In the genomic region with DNA sequence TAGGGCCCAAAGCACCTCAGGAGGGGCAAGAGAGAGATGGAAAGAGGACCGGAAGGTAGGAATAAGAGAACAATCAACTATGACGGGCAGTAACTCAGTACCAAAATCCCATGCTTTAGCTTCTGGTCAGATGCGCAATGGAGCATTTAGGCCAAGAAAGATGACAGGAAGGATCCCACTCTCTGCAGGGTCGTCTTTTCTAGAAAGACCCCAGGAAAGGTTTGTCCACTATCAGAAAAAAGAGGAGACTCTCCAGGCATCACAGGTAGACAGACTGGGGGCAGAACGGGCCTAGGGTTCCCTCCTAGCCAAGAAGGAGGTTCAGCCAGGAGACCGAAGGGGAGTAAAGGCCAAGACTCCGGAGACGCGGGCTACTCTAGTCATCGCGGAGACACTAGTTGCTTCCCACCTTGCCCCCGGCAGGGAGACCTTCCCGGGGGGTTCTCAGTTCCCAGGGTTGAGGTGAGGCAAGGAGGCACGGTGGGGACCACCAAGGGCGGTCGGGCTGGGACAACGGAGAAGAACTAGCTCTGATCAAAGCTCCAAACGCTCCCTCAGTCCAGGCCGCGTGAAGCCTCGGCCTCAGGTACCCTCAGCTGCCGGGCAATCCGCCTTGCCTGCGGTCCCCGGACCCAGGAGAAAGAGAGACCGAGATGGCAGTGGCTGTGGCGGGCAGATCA, we compare ENCODE assay signal across 8 mouse cellular contexts. TPM values are rescaled to one million over a fixed set of nuclear protein-coding genes. Genes with fewer than 3 reads are reported as not detected.
DNase-seq lines count a peak whose midpoint lies in the region; ATAC-seq and TF ChIP-seq lines count a peak whose summit lies in the region.

No protein-coding gene starts in this region.

- peak overlapping the region; percentile 76 for H3K27ac ChIP-seq in layer of hippocampus, adult 2 months
- H3K27ac ChIP-seq in forebrain, embryonic 16.5 days (ENCODE audit: low read length), result no peak overlapping the region; the same call in 1 of the 2 replicates
- H3K27ac ChIP-seq in intestine, postnatal 0 days (ENCODE audit: low read depth, low read length), result peak overlapping the region; percentile 87
- peak overlapping the region; percentile 94 for H3K27ac ChIP-seq in midbrain, embryonic 10.5 days (replicated peaks)
- peak overlapping the region; percentile 69 for H3K27ac ChIP-seq in stomach, embryonic 14.5 days (ENCODE audit: low read length)

- H3K4me2 ChIP-seq in forebrain, embryonic 16.5 days (ENCODE audit: low read length), result peak overlapping the region; percentile 79
- H3K4me2 ChIP-seq in intestine, postnatal 0 days (replicated peaks; ENCODE audit: low read depth), result peak overlapping the region; percentile 75
- peak overlapping the region; percentile 74 for H3K4me2 ChIP-seq in stomach, embryonic 14.5 days (replicated peaks; ENCODE audit: low read depth, low read length)

- H3K36me3 ChIP-seq in forebrain, embryonic 16.5 days (ENCODE audit: control insufficient read depth, insufficient read depth), result no peaks in the 10 kb centered on the region
- no peaks in the 10 kb centered on the region for H3K36me3 ChIP-seq in intestine, postnatal 0 days (ENCODE audit: control insufficient read depth, insufficient read depth)
- H3K36me3 ChIP-seq in midbrain, embryonic 10.5 days, result peaks cover 29% of the 10 kb centered on the region
- no peaks in the 10 kb centered on the region; the same call in 1 of the 2 replicates for H3K36me3 ChIP-seq in stomach, embryonic 14.5 days (ENCODE audit: control insufficient read depth, insufficient read depth, low read length)

- ATAC-seq in forebrain, embryonic 16.5 days, result no peak; the same call in none of the 2 replicates
- ATAC-seq in intestine, postnatal 0 days, result no peak
- ATAC-seq in stomach, embryonic 14.5 days (ENCODE audit: insufficient number of reproducible peaks, insufficient read depth, low FRiP score, low read depth), result peak; percentile 1; the same call in 1 of the 2 replicates
- ATAC-seq in monocyte, adult 5-6 weeks (replicated peaks; ENCODE audit: insufficient number of reproducible peaks, low FRiP score, low TSS enrichment, poor library complexity, severe bottlenecking), result no peak

- no peaks in the 10 kb centered on the region for H3K9me3 ChIP-seq in forebrain, embryonic 16.5 days (ENCODE audit: control insufficient read depth, low read length)
- H3K9me3 ChIP-seq in intestine, postnatal 0 days (ENCODE audit: control insufficient read depth), result no peaks in the 10 kb centered on the region
- no peaks in the 10 kb centered on the region for H3K9me3 ChIP-seq in midbrain, embryonic 10.5 days (replicated peaks)
- no peaks in the 10 kb centered on the region for H3K9me3 ChIP-seq in stomach, embryonic 14.5 days (ENCODE audit: control insufficient read depth, low read depth, low read length)

- no peaks in the 10 kb centered on the region for H3K27me3 ChIP-seq in forebrain, embryonic 16.5 days (replicated peaks; ENCODE audit: control insufficient read depth, insufficient read depth, low read length)
- no peaks in the 10 kb centered on the region for H3K27me3 ChIP-seq in intestine, postnatal 0 days (replicated peaks; ENCODE audit: control insufficient read depth, insufficient read depth, low read length)
- no peaks in the 10 kb centered on the region for H3K27me3 ChIP-seq in midbrain, embryonic 10.5 days (ENCODE audit: low read depth, poor library complexity, severe bottlenecking)
- H3K27me3 ChIP-seq in stomach, embryonic 14.5 days (ENCODE audit: control insufficient read depth, insufficient read depth, low read length), result no peaks in the 10 kb centered on the region

- H3K9ac ChIP-seq in forebrain, embryonic 16.5 days (replicated peaks; ENCODE audit: low read depth, low read length), result peak overlapping the region; percentile 82
- peak overlapping the region; percentile 97 for H3K9ac ChIP-seq in intestine, postnatal 0 days (ENCODE audit: low read depth, low read length)
- H3K9ac ChIP-seq in stomach, embryonic 14.5 days (replicated peaks; ENCODE audit: low read depth, low read length), result peak overlapping the region; percentile 98

- DNase-seq in layer of hippocampus, adult 2 months (ENCODE audit: low spot score in 2 of 2), result no peak
- DNase-seq in layer of hippocampus, adult 8-10 months (ENCODE audit: low spot score in 2 of 2), result no peak
- peak; percentile 10 for DNase-seq in ZHBTc4 (ENCODE audit: low read depth, low spot score)
- peak; percentile 36 for DNase-seq in midbrain, embryonic 10.5 days (ENCODE audit: low spot score)

- H3K4me1 ChIP-seq in forebrain, embryonic 16.5 days (replicated peaks; ENCODE audit: control insufficient read depth, insufficient read depth, low read length), result peaks cover 30% of the 10 kb centered on the region
- H3K4me1 ChIP-seq in intestine, postnatal 0 days (replicated peaks; ENCODE audit: control insufficient read depth, insufficient read depth, low read length), result peaks cover 10% of the 10 kb centered on the region; the same call in 1 of the 2 replicates
- peaks cover 35% of the 10 kb centered on the region for H3K4me1 ChIP-seq in midbrain, embryonic 10.5 days
- peaks cover 17% of the 10 kb centered on the region for H3K4me1 ChIP-seq in stomach, embryonic 14.5 days (ENCODE audit: control insufficient read depth, insufficient read depth, low read length)

- 1% methylated on average over 27 of the region's 27 CpGs for WGBS in forebrain, embryonic 16.5 days
- 2% methylated on average over 26 of the region's 27 CpGs for WGBS in intestine, postnatal 0 days
- 3% methylated on average over 27 of the region's 27 CpGs for WGBS in midbrain, embryonic 10.5 days
- WGBS in stomach, embryonic 14.5 days, result 2% methylated on average over 27 of the region's 27 CpGs

- no peak for TF ChIP-seq CTCF in layer of hippocampus, adult 2 months (conservative IDR thresholded peaks at IDR 0.05)
- no peak for TF ChIP-seq CTCF in intestine, postnatal 0 days (IDR thresholded peaks at IDR 0.05; ENCODE audit: low read depth)

- peak overlapping the region; percentile 100 for H3K4me3 ChIP-seq in layer of hippocampus, adult 2 months
- peak overlapping the region; percentile 96 for H3K4me3 ChIP-seq in forebrain, embryonic 16.5 days (replicated peaks; ENCODE audit: low read length)
- H3K4me3 ChIP-seq in intestine, postnatal 0 days (ENCODE audit: low read depth, low read length), result peak overlapping the region; percentile 89
- H3K4me3 ChIP-seq in midbrain, embryonic 10.5 days, result peak overlapping the region; percentile 99
- peak overlapping the region; percentile 98 for H3K4me3 ChIP-seq in stomach, embryonic 14.5 days (ENCODE audit: low read depth, low read length)

RNA-seq across cellular contexts. Expression of gene Med26, which starts 0.8 kb away (rescaled TPM):
- total RNA-seq in layer of hippocampus, adult 2 months (2021), result 10 to 100 TPM; 10.5 to 10.6 TPM
- total RNA-seq in layer of hippocampus, adult 8-10 months (2022), result 10 to 100 TPM in 1 of 4 experiments, 1 to 10 TPM in 3; 7.1 to 11.1 (median 9.2) TPM
- 19.9 and 21.6 TPM in 2 replicates for polyA plus RNA-seq in forebrain, embryonic 16.5 days (2015; fragmentation: Nextera tagmentation; extraction: Ambion mirVana)
- 6.4 and 7.8 TPM in 2 replicates for polyA plus RNA-seq in intestine, postnatal 0 days (2015; fragmentation: Nextera tagmentation; extraction: Ambion mirVana)
- 19.0 and 19.9 TPM in 2 replicates for polyA plus RNA-seq in midbrain, embryonic 10.5 days (2016; fragmentation: Nextera tagmentation; extraction: Ambion mirVana)
- 10.8 and 13.3 TPM in 2 replicates for polyA plus RNA-seq in stomach, embryonic 14.5 days (2014; fragmentation: Nextera tagmentation; extraction: Ambion mirVana)
- total RNA-seq in monocyte, adult 5-6 weeks (2017), result 4.2 to 8.0 TPM (median 4.8 TPM) in 3 replicates

RNA-seq across cellular contexts. Expression of gene Smim7, which starts 23.6 kb away (rescaled TPM):
- 100 to 1,000 TPM; 103 to 104 TPM for total RNA-seq in layer of hippocampus, adult 2 months (2021)
- 100 to 1,000 TPM; 102 to 116 (median 113) TPM for total RNA-seq in layer of hippocampus, adult 8-10 months (2022)
- polyA plus RNA-seq in forebrain, embryonic 16.5 days (2015; fragmentation: Nextera tagmentation; extraction: Ambion mirVana), result 129 and 139 TPM in 2 replicates
- polyA plus RNA-seq in intestine, postnatal 0 days (2015; fragmentation: Nextera tagmentation; extraction: Ambion mirVana), result 106 and 112 TPM in 2 replicates
- polyA plus RNA-seq in midbrain, embryonic 10.5 days (2016; fragmentation: Nextera tagmentation; extraction: Ambion mirVana), result 126 and 127 TPM in 2 replicates
- polyA plus RNA-seq in stomach, embryonic 14.5 days (2014; fragmentation: Nextera tagmentation; extraction: Ambion mirVana), result 150 and 154 TPM in 2 replicates
- 56.3 to 87.7 TPM (median 82.9 TPM) in 3 replicates for total RNA-seq in monocyte, adult 5-6 weeks (2017)

RNA-seq across cellular contexts. Expression of gene Tmem38a, which starts 24.6 kb away (rescaled TPM):
- 100 to 1,000 TPM; 115 to 120 TPM for total RNA-seq in layer of hippocampus, adult 2 months (2021)
- total RNA-seq in layer of hippocampus, adult 8-10 months (2022), result 100 to 1,000 TPM in 3 of 4 experiments, 10 to 100 TPM in 1; 97.4 to 111 (median 103) TPM
- polyA plus RNA-seq in forebrain, embryonic 16.5 days (2015; fragmentation: Nextera tagmentation; extraction: Ambion mirVana), result 18.2 and 19.6 TPM in 2 replicates
- 6.0 and 7.0 TPM in 2 replicates for polyA plus RNA-seq in intestine, postnatal 0 days (2015; fragmentation: Nextera tagmentation; extraction: Ambion mirVana)
- 10.3 and 10.5 TPM in 2 replicates for polyA plus RNA-seq in midbrain, embryonic 10.5 days (2016; fragmentation: Nextera tagmentation; extraction: Ambion mirVana)
- 22.6 and 26.9 TPM in 2 replicates for polyA plus RNA-seq in stomach, embryonic 14.5 days (2014; fragmentation: Nextera tagmentation; extraction: Ambion mirVana)
- 1.3 to 2.1 TPM (median 2.1 TPM) in 3 replicates for total RNA-seq in monocyte, adult 5-6 weeks (2017)

RNA-seq across cellular contexts. Expression of gene Slc35e1, which starts 54.8 kb away (rescaled TPM):
- total RNA-seq in layer of hippocampus, adult 2 months (2021), result 10 to 100 TPM; 45.2 to 48.2 TPM
- total RNA-seq in layer of hippocampus, adult 8-10 months (2022), result 10 to 100 TPM; 42.8 to 55.5 (median 48.7) TPM
- 9.8 and 10.2 TPM in 2 replicates for polyA plus RNA-seq in forebrain, embryonic 16.5 days (2015; fragmentation: Nextera tagmentation; extraction: Ambion mirVana)
- 18.1 and 21.8 TPM in 2 replicates for polyA plus RNA-seq in intestine, postnatal 0 days (2015; fragmentation: Nextera tagmentation; extraction: Ambion mirVana)
- polyA plus RNA-seq in midbrain, embryonic 10.5 days (2016; fragmentation: Nextera tagmentation; extraction: Ambion mirVana), result 13.1 and 16.3 TPM in 2 replicates
- polyA plus RNA-seq in stomach, embryonic 14.5 days (2014; fragmentation: Nextera tagmentation; extraction: Ambion mirVana), result 10.7 and 11.2 TPM in 2 replicates
- total RNA-seq in monocyte, adult 5-6 weeks (2017), result 35.6 to 42.2 TPM (median 39.3 TPM) in 3 replicates

Comparison
In these comparisons a context has a peak if more than half of its experiments do, and no peak if none do; other contexts are left out.
1. DNase-seq: peak in ZHBTc4 (single experiment) and midbrain, embryonic 10.5 days (single experiment); none in layer of hippocampus, adult 2 months (0 of 2) and layer of hippocampus, adult 8-10 months (0 of 2).
2. Peak in every context shown above with its lines, with median percentiles within 50 percentile points of each other: H3K4me3 ChIP-seq, H3K4me2 ChIP-seq and H3K9ac ChIP-seq.